Mouse (Mus musculus): ENCODE results near the gene Bcl2l12. TPM values are rescaled to one million over a fixed set of nuclear protein-coding genes. Genes with fewer than 3 reads are reported as not detected.

Bcl2l12 gene
- total RNA-seq, 1 experiment from 2014 or later, result 7.7 TPM

GRCm38 (mm10) chr7:45020225-45020624, 21.7 kb upstream of the Bcl2l12 start:
- no peak for ATAC-seq (replicated peaks; ENCODE audit: insufficient number of reproducible peaks, low FRiP score, low TSS enrichment, poor library complexity, severe bottlenecking)

GRCm38 (mm10) chr7:45019031-45019571, 20.6 kb upstream of the Bcl2l12 start:
- ATAC-seq (replicated peaks; ENCODE audit: insufficient number of reproducible peaks, low FRiP score, low TSS enrichment, poor library complexity, severe bottlenecking), result no peak

GRCm38 (mm10) chr7:45017242-45018061, 18.9 kb upstream of the Bcl2l12 start, which contains the start of gene Rras:
Gene Rras (plus strand): TSS chr7:45017961.
- peak; percentile 72 for ATAC-seq (replicated peaks; ENCODE audit: insufficient number of reproducible peaks, low FRiP score, low TSS enrichment, poor library complexity, severe bottlenecking)

GRCm38 (mm10) chr7:45016761-45017160, 18.2 kb upstream of the Bcl2l12 start:
- ATAC-seq (replicated peaks; ENCODE audit: insufficient number of reproducible peaks, low FRiP score, low TSS enrichment, poor library complexity, severe bottlenecking), result no peak

- ATAC-seq (replicated peaks; ENCODE audit: insufficient number of reproducible peaks, low FRiP score, low TSS enrichment, poor library complexity, severe bottlenecking), result peak; percentile 76
Measured at GRCm38 (mm10) chr7:45015957-45016612, 17.6 kb upstream of the Bcl2l12 start, which contains the start of gene Scaf1. Gene Scaf1 (minus strand): TSS chr7:45016363.

DNA sequence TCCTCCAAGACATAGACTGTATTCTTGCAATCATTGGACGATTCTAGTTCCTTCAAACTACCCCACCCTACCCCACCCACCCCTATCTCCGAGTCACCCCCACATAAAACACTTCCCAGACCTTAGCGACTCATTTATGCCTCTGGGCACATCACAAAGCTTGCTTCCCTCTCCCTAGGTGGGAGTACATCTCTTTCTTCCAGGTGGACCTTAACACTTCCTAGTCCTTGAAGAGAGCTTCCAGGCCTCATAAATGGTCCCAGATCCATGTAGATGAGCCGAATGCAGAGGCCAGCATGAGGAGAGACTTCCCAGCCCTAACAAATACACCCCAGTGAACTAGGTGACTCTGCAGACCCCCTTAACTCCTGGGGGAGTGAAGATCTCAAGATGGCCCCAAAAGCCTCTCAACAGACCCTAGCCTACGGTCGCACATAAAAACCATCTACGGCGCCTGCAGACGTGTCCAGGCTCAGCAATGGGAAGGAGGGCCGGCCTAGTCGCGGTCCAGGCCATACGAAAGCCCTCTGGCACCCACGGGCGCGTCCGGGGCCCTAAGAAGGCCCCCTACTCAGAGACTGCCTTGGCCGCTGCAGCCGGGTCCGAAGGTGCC, 16.9 kb upstream of the Bcl2l12 start:
- ATAC-seq (replicated peaks; ENCODE audit: insufficient number of reproducible peaks, low FRiP score, low TSS enrichment, poor library complexity, severe bottlenecking), result no peak

- ATAC-seq (replicated peaks; ENCODE audit: insufficient number of reproducible peaks, low FRiP score, low TSS enrichment, poor library complexity, severe bottlenecking), result no peak
Measured at GRCm38 (mm10) chr7:45014096-45014451, 15.6 kb upstream of the Bcl2l12 start.

DNA sequence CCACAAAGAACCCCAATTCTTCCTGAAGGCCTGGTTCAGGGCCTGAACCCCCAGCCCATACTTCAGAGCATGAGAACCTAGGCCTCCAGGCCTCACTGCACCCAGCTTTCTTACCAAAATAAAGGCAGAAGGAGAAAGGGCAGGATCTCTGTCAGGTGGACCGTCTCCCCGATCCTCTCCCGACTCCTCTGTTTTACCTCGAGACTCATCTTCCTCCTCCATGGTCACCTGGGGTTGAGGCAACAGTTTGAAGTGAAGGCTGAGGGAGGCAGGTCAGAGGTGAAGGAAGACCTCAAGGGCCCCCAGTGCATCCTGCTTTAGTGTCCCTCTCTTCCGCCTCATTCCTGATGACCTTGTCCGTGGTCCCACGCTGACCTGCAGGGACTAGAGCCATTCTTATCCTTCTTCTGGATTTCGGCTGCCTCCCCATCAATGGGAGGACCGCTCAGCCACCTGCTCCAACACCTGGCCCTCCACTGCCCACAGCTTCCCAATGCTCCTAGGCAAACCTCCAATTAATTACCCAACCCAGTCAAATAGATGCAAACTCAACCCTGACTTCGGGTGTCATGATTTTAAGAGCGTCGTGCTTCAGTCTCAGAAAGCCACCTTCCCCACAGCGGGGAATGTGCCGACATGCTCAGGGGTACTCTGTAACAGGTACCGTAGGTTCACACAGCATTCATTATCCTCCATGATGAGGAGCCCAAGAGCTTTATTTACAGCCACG, 15.0 kb upstream of the Bcl2l12 start:
- no peak for ATAC-seq (replicated peaks; ENCODE audit: insufficient number of reproducible peaks, low FRiP score, low TSS enrichment, poor library complexity, severe bottlenecking)

GRCm38 (mm10) chr7:45012824-45013223, 14.3 kb upstream of the Bcl2l12 start:
- no peak for ATAC-seq (replicated peaks; ENCODE audit: insufficient number of reproducible peaks, low FRiP score, low TSS enrichment, poor library complexity, severe bottlenecking)

DNA sequence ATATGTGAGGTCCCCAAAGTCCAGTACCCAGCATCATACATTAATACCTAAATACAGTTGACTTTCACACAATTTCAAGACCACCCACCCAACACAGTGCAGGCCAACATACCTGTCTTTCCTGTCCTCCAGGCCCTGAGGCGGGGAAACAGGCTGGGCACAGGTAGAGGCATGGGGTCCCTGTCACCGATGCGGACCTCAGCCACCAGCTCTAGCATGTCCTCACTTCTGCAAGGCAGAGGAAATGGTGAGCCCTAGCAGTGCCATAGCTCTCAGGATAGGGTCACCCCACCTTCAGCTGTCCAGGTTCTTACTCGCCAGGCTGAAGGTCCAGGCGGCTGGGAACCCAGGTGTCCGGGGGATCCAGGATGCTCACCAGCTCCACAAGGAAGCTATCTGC, 13.5 kb upstream of the Bcl2l12 start:
- no peak for ATAC-seq (replicated peaks; ENCODE audit: insufficient number of reproducible peaks, low FRiP score, low TSS enrichment, poor library complexity, severe bottlenecking)

DNA sequence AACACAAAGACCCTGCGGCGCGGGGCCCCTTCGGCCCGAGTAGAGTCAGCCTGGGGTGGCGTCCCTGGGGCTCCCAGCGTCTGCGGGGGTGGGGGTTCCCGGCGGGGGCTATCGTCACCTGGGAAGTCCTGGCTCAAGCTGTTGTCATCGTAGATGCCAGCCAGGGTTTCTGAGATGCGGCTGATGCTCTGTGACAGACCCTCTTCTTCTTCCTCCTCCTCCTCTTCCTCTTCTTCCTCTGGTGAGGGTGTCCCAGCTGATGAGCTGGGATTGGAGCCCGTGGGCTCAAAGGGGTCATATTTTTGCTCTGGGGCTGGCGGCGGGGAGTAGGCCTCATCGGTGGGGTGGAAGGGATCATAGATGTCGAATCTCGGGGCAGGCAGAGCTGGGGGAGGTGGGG, 9.9 kb upstream of the Bcl2l12 start:
- ATAC-seq (replicated peaks; ENCODE audit: insufficient number of reproducible peaks, low FRiP score, low TSS enrichment, poor library complexity, severe bottlenecking), result no peak

DNA sequence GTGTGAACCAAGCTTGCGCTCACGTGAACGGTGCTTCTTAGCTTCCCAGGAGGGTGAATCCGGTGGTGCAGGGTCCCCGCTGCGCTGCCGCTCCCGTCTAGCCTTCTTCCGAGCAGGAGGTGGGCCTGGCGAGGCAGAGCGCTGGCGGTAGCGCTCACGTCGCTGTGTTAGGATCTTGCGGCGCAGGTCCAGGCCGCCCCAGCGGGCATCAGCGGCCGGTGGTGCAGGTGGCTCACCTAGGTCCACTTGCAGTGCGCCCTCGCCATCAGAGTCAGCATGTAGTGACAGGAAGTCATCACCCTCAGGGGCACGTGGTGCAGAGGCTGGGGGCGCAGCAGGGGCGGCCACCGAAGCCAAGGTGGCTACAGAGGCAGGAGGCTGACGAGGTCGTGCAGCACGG, 9.3 kb upstream of the Bcl2l12 start:
- ATAC-seq (replicated peaks; ENCODE audit: insufficient number of reproducible peaks, low FRiP score, low TSS enrichment, poor library complexity, severe bottlenecking), result no peak

- ATAC-seq (replicated peaks; ENCODE audit: insufficient number of reproducible peaks, low FRiP score, low TSS enrichment, poor library complexity, severe bottlenecking), result no peak
Measured at GRCm38 (mm10) chr7:45007141-45007540, 8.6 kb upstream of the Bcl2l12 start.

DNA sequence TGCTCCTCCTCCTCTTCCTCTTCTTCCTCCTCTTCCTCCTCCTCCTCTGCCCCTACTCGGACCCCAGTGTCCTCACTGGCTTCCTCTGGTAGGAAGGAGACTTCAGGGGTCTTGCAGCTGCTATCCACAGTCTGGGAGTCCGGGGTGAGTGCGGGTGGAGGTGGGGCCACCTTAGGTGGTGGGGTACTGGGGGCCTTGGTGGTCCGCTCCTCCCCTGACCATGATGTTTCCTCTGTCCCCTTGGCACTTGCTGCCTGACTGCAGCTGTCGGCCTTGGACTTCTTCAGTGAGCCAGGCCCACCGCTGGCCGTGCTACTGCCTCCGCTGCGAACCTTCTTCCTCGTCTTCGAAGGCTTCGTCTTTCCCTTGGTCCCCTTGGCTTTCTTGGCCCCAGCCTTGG, 8.0 kb upstream of the Bcl2l12 start:
- no peak for ATAC-seq (replicated peaks; ENCODE audit: insufficient number of reproducible peaks, low FRiP score, low TSS enrichment, poor library complexity, severe bottlenecking)

GRCm38 (mm10) chr7:45005321-45005992, 6.9 kb upstream of the Bcl2l12 start:
- ATAC-seq (replicated peaks; ENCODE audit: insufficient number of reproducible peaks, low FRiP score, low TSS enrichment, poor library complexity, severe bottlenecking), result no peak

- no peak for ATAC-seq (replicated peaks; ENCODE audit: insufficient number of reproducible peaks, low FRiP score, low TSS enrichment, poor library complexity, severe bottlenecking)
Measured at GRCm38 (mm10) chr7:45004546-45004945, 6.0 kb upstream of the Bcl2l12 start.

GRCm38 (mm10) chr7:45002440-45002839, 3.9 kb upstream of the Bcl2l12 start:
- no peak for ATAC-seq (replicated peaks; ENCODE audit: insufficient number of reproducible peaks, low FRiP score, low TSS enrichment, poor library complexity, severe bottlenecking)

- ATAC-seq (replicated peaks; ENCODE audit: insufficient number of reproducible peaks, low FRiP score, low TSS enrichment, poor library complexity, severe bottlenecking), result no peak
Measured at GRCm38 (mm10) chr7:45000539-45001114, 2.1 kb upstream of the Bcl2l12 start.

Measured in monocyte, adult 5-6 weeks (primary cell).